Mouse (Mus musculus): Measurements from ENCODE around the gene Il16.
A peak's percentile ranks its signal among the peaks of the same experiment; 100 is the strongest.

The Il16 gene

GRCm38 (mm10) chr7:83695449-83696212, 49.9 kb downstream of the Il16 start:
- no peak for DNase-seq (ENCODE audit: low spot score in 2 of 2)

GRCm38 (mm10) chr7:83682640-83683274, 62.8 kb downstream of the Il16 start:
- DNase-seq (ENCODE audit: low spot score in 2 of 2): no peak

- peak in 1 of 2 experiments; percentile 51 for DNase-seq (ENCODE audit: low spot score in 2 of 2)
These were observed 67.0 kb downstream of the Il16 start for GRCm38 (mm10) chr7:83678506-83678905.

- DNase-seq (ENCODE audit: low spot score in 2 of 2): no peak
These were observed 68.2 kb downstream of the Il16 start for GRCm38 (mm10) chr7:83677296-83677695.

GRCm38 (mm10) chr7:83675545-83676254, 69.8 kb downstream of the Il16 start:
- peak; percentile 33 to 66 for DNase-seq (ENCODE audit: low spot score in 2 of 2)

- peak; percentile 11 to 51 for DNase-seq (ENCODE audit: low spot score in 2 of 2)
These were observed 74.0 kb downstream of the Il16 start for GRCm38 (mm10) chr7:83671573-83671972.

GRCm38 (mm10) chr7:83668724-83669123, 76.8 kb downstream of the Il16 start:
- peak; percentile 56 to 67 for DNase-seq (ENCODE audit: low spot score in 2 of 2)

- DNase-seq (ENCODE audit: low spot score in 2 of 2): peak; percentile 9 to 51
These were observed 77.4 kb downstream of the Il16 start for GRCm38 (mm10) chr7:83667936-83668645.

GRCm38 (mm10) chr7:83666087-83666595, 79.4 kb downstream of the Il16 start:
- no peak for DNase-seq (ENCODE audit: low spot score in 2 of 2)

GRCm38 (mm10) chr7:83662711-83663375, 82.7 kb downstream of the Il16 start:
- DNase-seq (ENCODE audit: low spot score in 2 of 2): no peak

- DNase-seq (ENCODE audit: low spot score in 2 of 2): no peak
These were observed 83.8 kb downstream of the Il16 start for GRCm38 (mm10) chr7:83661763-83662162.

- peak in 1 of 2 experiments; percentile 73 for DNase-seq (ENCODE audit: low spot score in 2 of 2)
These were observed 84.5 kb downstream of the Il16 start for GRCm38 (mm10) chr7:83661031-83661430.

GRCm38 (mm10) chr7:83660273-83660691, 85.2 kb downstream of the Il16 start:
- no peak for DNase-seq (ENCODE audit: low spot score in 2 of 2)

GRCm38 (mm10) chr7:83659159-83660065, 86.1 kb downstream of the Il16 start:
- peak; percentile 52 to 72 for DNase-seq (ENCODE audit: low spot score in 2 of 2)

GRCm38 (mm10) chr7:83658716-83659115, 86.8 kb downstream of the Il16 start:
- no peak for DNase-seq (ENCODE audit: low spot score in 2 of 2)

GRCm38 (mm10) chr7:83654938-83655630, 90.4 kb downstream of the Il16 start:
- DNase-seq (ENCODE audit: low spot score in 2 of 2): peak; percentile 64 to 83

GRCm38 (mm10) chr7:83654196-83654595, 91.3 kb downstream of the Il16 start:
- no peak for DNase-seq (ENCODE audit: low spot score in 2 of 2)

- DNase-seq (ENCODE audit: low spot score in 2 of 2): no peak
These were observed 91.9 kb downstream of the Il16 start for GRCm38 (mm10) chr7:83653605-83654051.

GRCm38 (mm10) chr7:83652498-83652897, 93.0 kb downstream of the Il16 start:
- DNase-seq (ENCODE audit: low spot score in 2 of 2): no peak

All from spleen, postnatal 4 days (tissue).